Mouse (Mus musculus) bone marrow, adult 2 months (tissue): ENCODE measurements around the gene Mrpl12. TPM values are rescaled to one million over a fixed set of nuclear protein-coding genes. Genes with fewer than 3 reads are reported as not detected.
A peak's percentile ranks its signal among the peaks of the same experiment; 100 is the strongest.

Experiments used
- H3K27ac ChIP-seq: fragments of 200-500 bp; 2 replicates; pipeline ENCODE4 v1.5.1; 2012; ENCODE audit warnings: low read depth, mild to moderate bottlenecking, control low read depth, inconsistent platforms, low read length; ENCODE audit not compliant: control insufficient read depth, poor library complexity, insufficient read depth
- H3K4me1 ChIP-seq: fragments of 200-500 bp; 2 replicates; pipeline ENCODE4 v1.6.1; 2011; ENCODE audit warnings: low read length; ENCODE audit not compliant: control insufficient read depth, insufficient read depth
- H3K4me3 ChIP-seq: fragments of 200-500 bp; replicated peaks from 2 replicates; pipeline ENCODE3; 2011; ENCODE audit warnings: mild to moderate bottlenecking, low read depth, low read length, control low read depth; ENCODE audit not compliant: control insufficient read depth
- CTCF ChIP-seq: fragments of 200-500 bp; IDR thresholded peaks from 2 replicates; pipeline ENCODE4 v1.5.1; 2011; ENCODE audit warnings: low read length, control low read depth; ENCODE audit not compliant: control insufficient read depth, insufficient read depth
- POLR2A ChIP-seq: fragments of 200-500 bp; IDR thresholded peaks from 2 replicates; pipeline ENCODE4 v1.6.1; 2011; ENCODE audit warnings: low read depth, mild to moderate bottlenecking, control low read depth, low read length, borderline replicate concordance; ENCODE audit not compliant: control insufficient read depth
- WGBS: fragments of 180-500 bp; shearing (Covaris S2); methylation state at CpG from one replicate; pipeline ENCODE4 v1.1.7; 2018; 5-methylcytosine and 5-hydroxymethylcytosine counted together
- polyA plus RNA-seq: library from polyadenylated mRNA; stranded (reverse); fragments of >200 nt; gene quantifications from 2 replicates; pipeline ENCODE4 v1.2.4, GENCODE M21; 2011; ENCODE audit warnings: low replicate concordance; ENCODE audit not compliant: missing spikeins, insufficient read depth, insufficient read length

Gene Mrpl12
- polyA plus RNA-seq: 60.4 and 87.1 TPM in 2 replicates

- Histone ChIP-seq H3K27ac (peak within 1 kb of the TSS; percentile 37), H3K4me3 (peak within 1 kb of the TSS; percentile 72), H3K4me1 (no peaks in the 10 kb centered on the region)
- under 1% methylated on average over 60 of the region's 60 CpGs for WGBS
- TF ChIP-seq POLR2A (peak; percentile 73), CTCF (no peak)
Measured at GRCm38 (mm10) chr11:120484265-120484981, at the start of gene Mrpl12. Mrpl12 (plus strand) TSS chr11:120484613.

- under 1% methylated on average over 71 of the region's 77 CpGs for WGBS
- Histone ChIP-seq H3K4me1 (0 out of 2 replicates have a peak, but pooled peaks cover 2% of the 10 kb centered on the region), H3K4me3 (peak within 1 kb of the TSS; percentile 89), H3K27ac (peak within 1 kb of the TSS; percentile 88)
- TF ChIP-seq POLR2A: peak; percentile 88
- TF ChIP-seq CTCF: peak; percentile 19; the same call in 1 of the 2 replicates
Measured at GRCm38 (mm10) chr11:120437152-120437856, 47.1 kb upstream of the Mrpl12 start, which contains the start of gene Nploc4. Nploc4 (minus strand) TSS chr11:120437708.

- 24% methylated on average over 12 of the region's 12 CpGs for WGBS
- no peak for TF ChIP-seq POLR2A
- TF ChIP-seq CTCF: no peak
- Histone ChIP-seq H3K27ac (no peak overlapping the region; the same call in 1 of the 2 replicates), H3K4me1 (0 out of 2 replicates have a peak, but pooled peaks cover 2% of the 10 kb centered on the region), H3K4me3 (peak overlapping the region; percentile 89)
Measured at GRCm38 (mm10) chr11:120437857-120438385, 46.5 kb upstream of the Mrpl12 start.

GRCm38 (mm10) chr11:120442344-120442743, 42.1 kb upstream of the Mrpl12 start, which contains the start of gene Tspan10:
Tspan10 (plus strand) TSS chr11:120442644.
- WGBS: 88% methylated on average over 3 of the region's 3 CpGs
- Histone ChIP-seq H3K27ac (no peak within 1 kb of the TSS), H3K4me3 (no peak within 1 kb of the TSS), H3K4me1 (0 out of 2 replicates have a peak, but pooled peaks cover 2% of the 10 kb centered on the region)
- no peak for TF ChIP-seq CTCF
- TF ChIP-seq POLR2A: no peak

- Histone ChIP-seq H3K4me1 (0 out of 2 replicates have a peak, but pooled peaks cover 2% of the 10 kb centered on the region), H3K4me3 (no peak overlapping the region), H3K27ac (no peak overlapping the region)
- WGBS: 85% methylated on average over 3 of the region's 3 CpGs
- TF ChIP-seq POLR2A (no peak), CTCF (no peak)
Measured at GRCm38 (mm10) chr11:120442765-120443280, 41.6 kb upstream of the Mrpl12 start.

GRCm38 (mm10) chr11:120444106-120444505, 40.3 kb upstream of the Mrpl12 start:
- no peak overlapping the region for H3K4me3 ChIP-seq
- H3K27ac ChIP-seq: no peak overlapping the region
- WGBS: 56% methylated on average over 6 of the region's 6 CpGs
- 0 out of 2 replicates have a peak, but pooled peaks cover 2% of the 10 kb centered on the region for H3K4me1 ChIP-seq
- TF ChIP-seq CTCF (no peak), POLR2A (no peak)

GRCm38 (mm10) chr11:120445475-120445874, 38.9 kb upstream of the Mrpl12 start:
- Histone ChIP-seq H3K27ac (no peak overlapping the region), H3K4me1 (no peaks in the 10 kb centered on the region), H3K4me3 (no peak overlapping the region)
- no peak for TF ChIP-seq POLR2A
- TF ChIP-seq CTCF: no peak
- 54% methylated on average over 3 of the region's 3 CpGs for WGBS

- TF ChIP-seq POLR2A (no peak), CTCF (no peak)
Measured at GRCm38 (mm10) chr11:120447179-120447578, 37.2 kb upstream of the Mrpl12 start.

More at GRCm38 (mm10) chr11:120447179-120447578, 37.2 kb upstream of the Mrpl12 start:
- WGBS: 88% methylated on average over 7 of the region's 7 CpGs
- H3K27ac ChIP-seq: no peak overlapping the region
- H3K4me1 ChIP-seq: peaks cover 4% of the 10 kb centered on the region
- H3K4me3 ChIP-seq: no peak overlapping the region
